Mouse (Mus musculus) testis, adult 2 months (tissue): ENCODE results near the gene Rgs9bp.

Source experiments
- CTCF ChIP-seq: fragments of 200-500 bp; IDR thresholded peaks from 2 replicates; pipeline ENCODE4 v1.5.1; 2012; ENCODE audit warnings: low read depth, mild to moderate bottlenecking, inconsistent platforms, low read length, moderate library complexity; ENCODE audit not compliant: control insufficient read depth, insufficient read depth, insufficient replicate concordance
- POLR2A ChIP-seq: fragments of 200-500 bp; IDR thresholded peaks from 2 replicates; pipeline ENCODE4 v1.6.1; 2012; ENCODE audit warnings: low read depth, mild to moderate bottlenecking, inconsistent platforms, low read length, moderate library complexity; ENCODE audit not compliant: control insufficient read depth

DNA sequence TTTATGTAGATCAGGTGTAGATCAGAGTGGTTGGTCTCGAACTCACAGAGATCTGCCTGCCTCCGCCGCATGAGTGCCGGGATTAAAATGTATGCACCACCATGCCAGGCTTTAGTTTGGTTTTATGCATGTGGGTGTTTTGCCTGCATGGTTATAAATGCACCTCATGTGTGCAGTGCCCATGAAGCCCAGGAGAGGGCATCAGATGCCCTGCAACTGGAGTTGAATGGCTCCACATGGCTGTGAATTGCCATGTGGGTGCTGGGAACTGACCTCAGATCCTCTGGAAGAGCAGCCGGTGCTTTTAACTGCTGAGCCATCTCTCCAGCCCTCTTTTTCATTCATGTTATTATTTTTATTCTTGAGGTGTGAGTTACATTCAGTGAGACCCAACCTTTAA, 40.7 kb upstream of the Rgs9bp start:
- TF ChIP-seq CTCF (no peak; the same call in 1 of the 2 replicates), POLR2A (no peak)
